Mouse (Mus musculus): ENCODE measurements around the gene Ddc. TPM values are rescaled to one million over a fixed set of nuclear protein-coding genes. Genes with fewer than 3 reads are reported as not detected.

The Ddc gene
- total and polyA plus RNA-seq, 3 experiments: 0.17 to 0.33 TPM; not detected in 1

DNA sequence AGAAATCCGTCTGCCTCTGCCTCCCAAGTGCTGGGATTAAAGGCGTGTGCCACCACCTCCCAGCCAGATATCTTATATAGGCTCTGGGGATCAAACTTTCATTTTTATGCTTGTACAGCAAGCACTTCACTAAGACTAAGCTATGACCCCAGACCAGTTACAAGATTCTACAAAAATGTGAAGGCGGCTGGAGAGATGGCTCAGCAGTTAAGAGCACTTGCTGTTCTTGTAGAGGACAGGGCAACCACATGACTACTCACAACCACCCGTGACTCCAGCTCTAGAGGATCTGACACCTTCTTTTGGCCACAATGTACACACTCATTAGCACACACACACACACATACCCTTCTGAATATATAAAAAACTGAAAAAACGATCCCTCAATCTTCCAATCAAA is 93.5 kb downstream of the Ddc start:
- H3K4me1 ChIP-seq (ENCODE audit: control insufficient read depth in 1 of 2, insufficient read depth in 2 of 2): peaks cover 4 to 70% of the 10 kb centered on the region in 2 experiments
- dilution Hi-C loops (cut with MboI; ENCODE audit: extremely low pct_ligation_motif_present, extremely low pct_unique_long_range_greater_than_20kb, low sequenced_read_pairs): loop anchor here (25.0 kb wide), 1 partner anchor 158 kb away; no protein-coding TSS in a partner anchor
- H3K27ac ChIP-seq (ENCODE audit: insufficient read depth, low read depth): no peak overlapping the region
- no peak for DNase-seq (ENCODE audit: extremely low read depth)
- TF ChIP-seq MEF2A (IDR thresholded peaks at IDR 0.05; ENCODE audit: borderline replicate concordance, low read depth, low read length) (no peak), MXI1 (IDR thresholded peaks at IDR 0.05; ENCODE audit: low read depth, low read length) (no peak), MAFK (IDR thresholded peaks at IDR 0.05; ENCODE audit: insufficient replicate concordance, low read length) (no peak), RCOR1 (conservative IDR thresholded peaks at IDR 0.05; ENCODE audit: low read depth, low read length) (no peak), CTCF (conservative IDR thresholded peaks at IDR 0.05 in 1 of 2, IDR thresholded peaks at IDR 0.05 in 1 of 2; ENCODE audit: low read depth in 2 of 2, low read length in 2 of 2) (no peak), GABPA (IDR thresholded peaks at IDR 0.05; ENCODE audit: insufficient replicate concordance, low read depth, low read length) (no peak), KAT2A (IDR thresholded peaks at IDR 0.05; ENCODE audit: insufficient replicate concordance, low read length) (no peak), E2F4 (IDR thresholded peaks at IDR 0.05; ENCODE audit: insufficient replicate concordance, low read depth, low read length) (no peak), SMC3 (IDR thresholded peaks at IDR 0.05; ENCODE audit: low read depth, low read length) (no peak), MYC (IDR thresholded peaks at IDR 0.05; ENCODE audit: low read depth, low read length) (no peak), ETS1 (conservative IDR thresholded peaks at IDR 0.05; ENCODE audit: low read depth, low read length) (no peak), TCF12 (IDR thresholded peaks at IDR 0.05; ENCODE audit: low read depth, low read length) (no peak), PAX5 (IDR thresholded peaks at IDR 0.05; ENCODE audit: low read length) (no peak), SIN3A (IDR thresholded peaks at IDR 0.05; ENCODE audit: low read length) (no peak), IRF4 (IDR thresholded peaks at IDR 0.05; ENCODE audit: low read depth, low read length) (no peak), CHD2 (IDR thresholded peaks at IDR 0.05; ENCODE audit: low read length) (no peak), NELFE (IDR thresholded peaks at IDR 0.05; ENCODE audit: low read depth, low read length) (no peak), MAX (IDR thresholded peaks at IDR 0.05; ENCODE audit: low read length) (no peak), EP300 (IDR thresholded peaks at IDR 0.05; ENCODE audit: low read length) (no peak)
- H3K27me3 ChIP-seq (replicated peaks): no peaks in the 10 kb centered on the region
- no peaks in the 10 kb centered on the region for H3K9me3 ChIP-seq (replicated peaks; ENCODE audit: low read length)
- H3K79me2 ChIP-seq (replicated peaks; ENCODE audit: control insufficient read depth, extremely low read depth, insufficient read depth, poor library complexity, severe bottlenecking): peaks cover 71% of the 10 kb centered on the region
- peak overlapping the region; percentile 16; the same call in 1 of the 2 replicates for H3K9ac ChIP-seq (ENCODE audit: insufficient read depth, low read depth)
- 0 out of 2 replicates have a peak overlapping the region, but pooled peaks have one; percentile 26 for H3K4me2 ChIP-seq (ENCODE audit: insufficient read depth, low read depth, poor library complexity, severe bottlenecking)
- H3K36me3 ChIP-seq (replicated peaks in 1 of 2; ENCODE audit: control insufficient read depth in 1 of 2, insufficient read depth in 1 of 2, low read length in 1 of 2): peaks cover 39 to 58% of the 10 kb centered on the region in 2 experiments
- in situ Hi-C loops (cut with MboI; ENCODE audit: low pct_ligation_motif_present, low pct_unique_long_range_greater_than_20kb, low sequenced_read_pairs): loop anchor here (25.0 kb wide), 3 partner anchors 408 to 733 kb away; no protein-coding TSS in a partner anchor
- no peak overlapping the region for H3K4me3 ChIP-seq (replicated peaks in 1 of 3; ENCODE audit: low read depth in 2 of 3, low read length in 2 of 3, poor library complexity in 1 of 3)

DNA sequence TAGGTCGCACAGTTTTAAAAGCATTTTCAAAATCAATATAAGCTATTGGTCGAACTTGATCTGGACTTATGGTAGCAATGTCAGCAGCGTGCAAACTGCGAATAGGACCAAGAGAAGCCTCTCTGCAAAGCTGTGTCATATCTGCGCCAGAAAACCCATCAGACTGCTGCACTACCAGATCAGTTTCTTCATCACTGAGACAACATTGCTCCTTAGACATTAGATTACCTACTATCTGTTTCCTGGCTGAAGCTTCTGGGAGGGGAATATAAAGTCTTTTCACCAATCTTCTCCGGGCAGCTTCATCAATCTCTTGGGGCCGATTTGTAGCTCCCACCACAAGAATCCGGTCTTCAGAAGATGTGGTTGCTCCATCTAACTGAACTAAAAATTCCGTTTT is 96.9 kb downstream of the Ddc start:
- no peak overlapping the region for H3K27ac ChIP-seq (ENCODE audit: insufficient read depth, low read depth)
- dilution Hi-C loops (cut with MboI; ENCODE audit: extremely low pct_ligation_motif_present, extremely low pct_unique_long_range_greater_than_20kb, low sequenced_read_pairs) (loop anchor here (25.0 kb wide), 1 partner anchor 161 kb away; no protein-coding TSS in a partner anchor), in situ Hi-C loops (cut with MboI; ENCODE audit: low pct_ligation_motif_present, low pct_unique_long_range_greater_than_20kb, low sequenced_read_pairs) (loop anchor here (25.0 kb wide), 3 partner anchors 411 to 736 kb away; no protein-coding TSS in a partner anchor)
- H3K36me3 ChIP-seq (replicated peaks in 1 of 2; ENCODE audit: control insufficient read depth in 1 of 2, insufficient read depth in 1 of 2, low read length in 1 of 2): peaks cover 53 to 83% of the 10 kb centered on the region in 2 experiments
- no peaks in the 10 kb centered on the region for H3K9me3 ChIP-seq (replicated peaks; ENCODE audit: low read length)
- no peak overlapping the region for H3K4me3 ChIP-seq (replicated peaks in 1 of 3; ENCODE audit: low read depth in 2 of 3, low read length in 2 of 3, poor library complexity in 1 of 3)
- TF ChIP-seq MAX (IDR thresholded peaks at IDR 0.05; ENCODE audit: low read length): no peak
- no peak for TF ChIP-seq CHD1 (IDR thresholded peaks at IDR 0.05; ENCODE audit: low read depth, low read length)
- no peak for TF ChIP-seq RAD21 (IDR thresholded peaks at IDR 0.05; ENCODE audit: low read depth, low read length)
- TF ChIP-seq CHD2 (IDR thresholded peaks at IDR 0.05; ENCODE audit: low read length): no peak
- no peak for TF ChIP-seq POLR2A (IDR thresholded peaks at IDR 0.05; ENCODE audit: low read depth, low read length)
- no peak for TF ChIP-seq TBP (conservative IDR thresholded peaks at IDR 0.05; ENCODE audit: low read depth, low read length)
- TF ChIP-seq JUN (IDR thresholded peaks at IDR 0.05; ENCODE audit: insufficient read depth, low read depth, low read length): no peak
- TF ChIP-seq E2F4 (IDR thresholded peaks at IDR 0.05; ENCODE audit: insufficient replicate concordance, low read depth, low read length): no peak
- no peak for TF ChIP-seq ZC3H11A (IDR thresholded peaks at IDR 0.05; ENCODE audit: low read depth, low read length)
- TF ChIP-seq NELFE (IDR thresholded peaks at IDR 0.05; ENCODE audit: low read depth, low read length): no peak
- TF ChIP-seq HCFC1 (IDR thresholded peaks at IDR 0.05; ENCODE audit: low read depth, low read length): no peak
- no peak for TF ChIP-seq ELF1 (IDR thresholded peaks at IDR 0.05; ENCODE audit: low read depth, low read length)
- no peak for TF ChIP-seq ETS1 (conservative IDR thresholded peaks at IDR 0.05; ENCODE audit: low read depth, low read length)
- no peak for TF ChIP-seq MEF2A (IDR thresholded peaks at IDR 0.05; ENCODE audit: borderline replicate concordance, low read depth, low read length)
- TF ChIP-seq SMC3 (IDR thresholded peaks at IDR 0.05; ENCODE audit: low read depth, low read length): no peak
- TF ChIP-seq MAFK (IDR thresholded peaks at IDR 0.05; ENCODE audit: insufficient replicate concordance, low read length): no peak
- no peak for TF ChIP-seq USF1 (IDR thresholded peaks at IDR 0.05; ENCODE audit: low read depth, low read length)
- peaks cover 63% of the 10 kb centered on the region for H3K79me2 ChIP-seq (replicated peaks; ENCODE audit: control insufficient read depth, extremely low read depth, insufficient read depth, poor library complexity, severe bottlenecking)
- DNase-seq (ENCODE audit: extremely low read depth): no peak
- no peaks in the 10 kb centered on the region for H3K27me3 ChIP-seq (replicated peaks)
- peak overlapping the region; percentile 39; the same call in 1 of the 2 replicates for H3K9ac ChIP-seq (ENCODE audit: insufficient read depth, low read depth)
- H3K4me2 ChIP-seq (ENCODE audit: insufficient read depth, low read depth, poor library complexity, severe bottlenecking): peak overlapping the region; percentile 34; the same call in 1 of the 2 replicates
- H3K4me1 ChIP-seq (ENCODE audit: control insufficient read depth in 1 of 2, insufficient read depth in 2 of 2): peaks cover 7 to 78% of the 10 kb centered on the region in 2 experiments

Measured in CH12.LX (cell line).